Mouse (Mus musculus) stomach, postnatal 0 days (tissue): ENCODE data around the gene Hras. TPM values are rescaled to one million over a fixed set of nuclear protein-coding genes. Genes with fewer than 3 reads are reported as not detected.

ENCODE experiments used
- ATAC-seq: fragments of 200-750 bp; cut with Nextera tagmentation; 2 replicates; pipeline ENCODE4 v1.8.0; 2017; ENCODE audit not compliant: low FRiP score, low TSS enrichment
- DNase-seq: peaks from one replicate; pipeline ENCODE4 v3.0.0-alpha.2; 2016; ENCODE audit warnings: low spot score
- H3K27ac ChIP-seq: fragments of 300-500 bp; sonication (generic); replicated peaks from 2 replicates; pipeline ENCODE4 v1.5.1; 2014; ENCODE audit warnings: mild to moderate bottlenecking, control low read depth
- H3K27me3 ChIP-seq: fragments of 300-500 bp; sonication (generic); 2 replicates; pipeline ENCODE4 v1.6.1; 2014; ENCODE audit warnings: low read length; ENCODE audit not compliant: control insufficient read depth, insufficient read depth
- H3K36me3 ChIP-seq: fragments of 300-500 bp; sonication (generic); 2 replicates; pipeline ENCODE4 v1.6.1; 2014; ENCODE audit warnings: low read length, mixed read lengths; ENCODE audit not compliant: control insufficient read depth, insufficient read depth
- H3K4me1 ChIP-seq: fragments of 300-500 bp; sonication (generic); replicated peaks from 2 replicates; pipeline ENCODE4 v1.6.1; 2014; ENCODE audit warnings: antibody characterized with exemption; ENCODE audit not compliant: control insufficient read depth, insufficient read depth
- H3K4me2 ChIP-seq: fragments of 300-500 bp; sonication (generic); replicated peaks from 2 replicates; pipeline ENCODE4 v1.6.1; 2014; ENCODE audit warnings: low read depth, mild to moderate bottlenecking, control low read depth, moderate library complexity
- H3K4me3 ChIP-seq: fragments of 300-500 bp; sonication (generic); 2 replicates; pipeline ENCODE4 v1.5.1; 2014; ENCODE audit warnings: low read depth, low read length, control low read depth
- H3K9ac ChIP-seq: fragments of 300-500 bp; sonication (generic); 2 replicates; pipeline ENCODE4 v1.6.1; 2014; ENCODE audit warnings: mild to moderate bottlenecking, low read length, control low read depth, mixed read lengths
- H3K9me3 ChIP-seq: fragments of 300-500 bp; sonication (generic); 2 replicates; pipeline ENCODE4 v1.6.1; 2016; ENCODE audit warnings: low read length; ENCODE audit not compliant: control insufficient read depth
- CTCF ChIP-seq: IDR thresholded peaks from 2 replicates; pipeline ENCODE4 v1.5.1; 2016; ENCODE audit warnings: antibody characterized with exemption, low read depth, mild to moderate bottlenecking, moderate library complexity
- EP300 ChIP-seq: optimal IDR thresholded peaks from 2 replicates; pipeline ENCODE3; 2016; ENCODE audit warnings: antibody characterized with exemption
- WGBS: fragments of 180-500 bp; shearing (Covaris S2); extraction: QIAGEN DNeasy Blood & Tissue Kit; methylation state at CpG from one replicate; pipeline ENCODE4 v1.1.7; 2014; 5-methylcytosine and 5-hydroxymethylcytosine counted together
- polyA plus RNA-seq: library from polyadenylated mRNA; unstranded; fragments of >200 nt; fragmentation: Nextera tagmentation; extraction: Ambion mirVana; gene quantifications from 2 replicates; pipeline ENCODE4 v1.2.1, GENCODE M21; 2015

Gene Hras
- polyA plus RNA-seq, 1 experiment from 2014 or later = 125 TPM

DNA sequence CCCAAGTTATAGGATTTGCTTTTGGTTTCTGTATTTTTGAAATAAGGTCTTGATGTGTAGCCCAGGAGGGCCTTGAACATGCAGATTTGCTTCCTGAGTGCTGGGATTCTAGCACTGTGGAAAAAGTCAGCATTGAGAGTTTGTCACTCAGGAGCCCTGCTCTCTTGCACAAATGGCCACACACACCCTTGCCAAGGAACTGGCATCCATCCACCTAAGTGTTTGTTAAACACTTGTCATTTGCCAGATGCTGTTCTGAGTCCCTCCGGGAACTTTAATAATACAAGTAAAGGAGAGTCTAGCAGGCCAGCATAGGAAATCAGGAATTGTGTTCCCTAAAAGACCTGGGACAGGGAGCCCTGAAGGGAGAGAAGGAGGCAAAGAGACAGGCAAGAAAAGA, 24.5 kb downstream of the Hras start:
- no peak for DNase-seq
- Histone ChIP-seq H3K36me3 (peaks cover 5% of the 10 kb centered on the region; the same call in 1 of the 2 replicates), H3K4me3 (no peak overlapping the region), H3K27ac (peak overlapping the region; percentile 93), H3K9ac (0 out of 2 replicates have a peak overlapping the region, but pooled peaks have one; percentile 27), H3K4me2 (peak overlapping the region; percentile 74; the same call in 1 of the 2 replicates), H3K4me1 (peaks cover 9% of the 10 kb centered on the region), H3K27me3 (no peaks in the 10 kb centered on the region), H3K9me3 (no peaks in the 10 kb centered on the region)
- no peak for ATAC-seq
- WGBS = 18% methylated on average over 1 of the region's 1 CpGs
- TF ChIP-seq CTCF = no peak
- no peak for TF ChIP-seq EP300

DNA sequence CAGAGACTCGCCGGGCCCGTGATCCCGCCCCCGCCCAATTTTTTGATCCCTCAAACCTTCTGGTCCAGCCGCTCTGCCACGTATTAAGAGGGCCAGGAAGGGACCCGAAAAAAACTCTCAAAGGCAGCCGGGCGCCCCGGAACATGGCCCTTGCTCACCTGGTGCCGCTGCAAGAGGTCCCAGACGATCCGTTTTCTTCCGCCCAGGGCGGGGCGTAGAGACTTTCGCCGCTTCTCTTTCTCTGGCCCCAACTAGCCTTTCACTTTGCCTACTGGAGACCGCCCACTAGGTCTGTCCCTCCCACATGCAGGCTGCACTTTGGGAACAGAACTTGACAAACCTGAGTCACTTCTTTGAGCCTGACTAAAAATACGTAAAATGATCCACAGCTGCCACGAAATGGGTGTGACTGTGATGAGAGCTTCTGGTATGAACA, 25.3 kb downstream of the Hras start:
- Histone ChIP-seq H3K27me3 (no peaks in the 10 kb centered on the region), H3K9me3 (no peaks in the 10 kb centered on the region), H3K4me2 (peak overlapping the region; percentile 74), H3K9ac (peak overlapping the region; percentile 76), H3K36me3 (peaks cover 11% of the 10 kb centered on the region; the same call in 1 of the 2 replicates), H3K4me1 (peaks cover 9% of the 10 kb centered on the region), H3K4me3 (peak overlapping the region; percentile 59), H3K27ac (peak overlapping the region; percentile 93)
- peak; percentile 86 for DNase-seq
- ATAC-seq = peak; percentile 50
- no peak for TF ChIP-seq CTCF
- peak; percentile 60 for TF ChIP-seq EP300
- WGBS = under 1% methylated on average over 22 of the region's 22 CpGs

DNA sequence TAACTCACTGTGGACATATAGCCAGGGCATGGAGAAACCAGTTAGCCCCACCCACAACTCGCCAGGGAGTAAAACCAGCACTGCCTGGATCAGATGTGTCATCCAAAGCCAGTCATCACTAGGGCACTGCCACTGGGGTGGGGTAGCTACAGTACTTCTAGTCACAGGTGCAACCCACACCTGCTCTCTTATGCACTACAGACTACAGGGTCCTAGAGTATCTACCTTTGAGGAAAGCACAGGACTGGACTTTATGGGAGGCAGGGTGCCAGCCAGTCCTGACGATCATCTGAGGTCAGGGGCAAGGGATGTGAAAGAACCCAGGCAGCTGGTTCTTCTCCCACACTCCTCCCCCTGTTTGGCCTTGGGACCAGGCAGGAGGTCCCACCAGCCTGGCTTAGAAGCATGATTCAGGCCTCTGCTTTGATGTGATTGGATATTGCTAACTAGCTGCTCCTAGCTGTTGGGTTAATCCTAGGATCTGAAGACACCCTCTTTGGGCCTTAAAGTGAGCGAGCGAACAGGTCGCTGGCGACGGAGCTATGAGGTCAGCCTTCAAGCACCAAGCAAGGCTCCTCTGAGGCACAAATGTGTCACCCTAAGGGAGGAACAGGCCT, 25.8 kb downstream of the Hras start:
- Histone ChIP-seq H3K27me3 (no peaks in the 10 kb centered on the region), H3K4me1 (peaks cover 9% of the 10 kb centered on the region), H3K4me3 (peak overlapping the region; percentile 59), H3K27ac (peak overlapping the region; percentile 93), H3K9ac (peak overlapping the region; percentile 76), H3K36me3 (peaks cover 14% of the 10 kb centered on the region), H3K4me2 (peak overlapping the region; percentile 74), H3K9me3 (no peaks in the 10 kb centered on the region)
- DNase-seq = peak; percentile 79
- ATAC-seq = peak; percentile 63
- 6% methylated on average over 7 of the region's 7 CpGs for WGBS
- TF ChIP-seq CTCF (no peak), EP300 (no peak)

DNA sequence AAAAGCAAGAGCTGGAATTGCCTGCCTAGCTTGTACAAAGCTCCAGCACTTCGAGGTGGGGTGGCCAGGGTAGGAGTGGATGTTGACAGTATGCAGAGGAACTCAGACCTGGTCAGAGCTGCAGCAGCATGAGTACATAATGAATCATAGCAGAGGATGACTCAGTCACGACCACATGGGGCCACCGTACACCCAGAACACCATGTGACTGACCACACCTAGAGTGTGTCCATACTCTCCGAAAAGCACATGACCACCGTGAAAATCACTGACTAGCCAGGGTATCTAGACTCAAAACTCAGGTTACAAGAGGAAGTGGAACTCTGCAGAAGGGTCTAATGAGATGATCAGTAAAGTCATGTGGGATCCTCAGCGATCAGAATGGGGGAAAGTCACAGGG, 29.0 kb downstream of the Hras start:
- Histone ChIP-seq H3K9me3 (no peaks in the 10 kb centered on the region), H3K9ac (no peak overlapping the region), H3K4me1 (peaks cover 9% of the 10 kb centered on the region), H3K4me3 (no peak overlapping the region), H3K36me3 (peaks cover 33% of the 10 kb centered on the region), H3K4me2 (no peak overlapping the region), H3K27me3 (no peaks in the 10 kb centered on the region), H3K27ac (peak overlapping the region; percentile 80)
- TF ChIP-seq CTCF = no peak
- no peak for TF ChIP-seq EP300
- 59% methylated on average over 6 of the region's 6 CpGs for WGBS
- peak; percentile 86 for DNase-seq
- peak; percentile 93 for ATAC-seq

DNA sequence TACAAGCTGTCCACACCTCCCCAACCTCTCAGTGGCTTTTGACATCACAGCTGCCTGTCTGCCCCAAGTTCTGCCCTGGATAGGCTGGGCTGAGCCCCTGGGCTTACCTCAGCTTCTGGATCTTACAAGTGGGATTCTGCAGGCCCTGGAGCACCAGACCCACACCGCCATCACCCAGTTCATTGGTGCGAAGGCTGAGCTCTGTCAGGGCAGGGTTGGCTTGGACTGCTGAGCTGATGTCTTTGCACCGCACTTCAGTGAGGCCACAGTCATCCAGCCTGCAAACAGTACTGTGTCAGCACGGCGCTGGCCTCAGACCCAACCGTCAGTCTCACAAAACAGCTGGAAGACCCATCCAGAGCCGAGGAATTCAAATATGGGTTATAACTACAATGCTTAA, 29.4 kb downstream of the Hras start:
- Histone ChIP-seq H3K9me3 (no peaks in the 10 kb centered on the region), H3K9ac (no peak overlapping the region), H3K4me2 (no peak overlapping the region), H3K27me3 (no peaks in the 10 kb centered on the region), H3K27ac (peak overlapping the region; percentile 80), H3K36me3 (peaks cover 33% of the 10 kb centered on the region), H3K4me3 (no peak overlapping the region), H3K4me1 (peaks cover 9% of the 10 kb centered on the region)
- ATAC-seq (peak; percentile 25; the same call in 1 of the 2 replicates), DNase-seq (no peak)
- WGBS = 83% methylated on average over 7 of the region's 7 CpGs
- TF ChIP-seq CTCF (no peak), EP300 (no peak)

DNA sequence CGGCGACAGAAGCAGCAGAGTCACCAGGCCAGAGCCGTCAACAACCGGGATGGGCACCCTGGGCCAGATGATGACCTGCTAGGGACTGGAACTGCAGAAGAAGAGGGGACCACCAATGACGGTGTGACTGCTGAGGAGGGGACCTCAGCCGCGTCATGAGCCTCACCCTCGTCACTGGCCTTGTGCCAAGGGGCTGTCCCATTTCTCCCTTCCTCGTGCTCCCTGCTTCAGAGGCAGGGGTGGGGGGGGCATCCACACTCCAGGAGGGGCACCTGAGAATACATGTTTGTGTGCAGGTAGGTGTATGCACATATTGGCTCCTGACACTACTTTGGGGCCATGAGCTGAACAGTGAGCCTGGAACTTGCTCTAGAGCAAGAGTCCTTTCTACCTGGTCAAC, 38.4 kb downstream of the Hras start:
- Histone ChIP-seq H3K4me2 (no peak overlapping the region), H3K4me3 (no peak overlapping the region), H3K36me3 (peaks cover 16% of the 10 kb centered on the region; the same call in 1 of the 2 replicates), H3K4me1 (no peaks in the 10 kb centered on the region), H3K9ac (no peak overlapping the region), H3K9me3 (peaks cover 4% of the 10 kb centered on the region; the same call in 1 of the 2 replicates), H3K27ac (no peak overlapping the region), H3K27me3 (no peaks in the 10 kb centered on the region)
- TF ChIP-seq CTCF (no peak), EP300 (no peak)
- no peak for DNase-seq
- ATAC-seq = no peak
- WGBS = 75% methylated on average over 9 of the region's 9 CpGs
